Mouse (Mus musculus): ENCODE results near the gene Mapre3.

DNA sequence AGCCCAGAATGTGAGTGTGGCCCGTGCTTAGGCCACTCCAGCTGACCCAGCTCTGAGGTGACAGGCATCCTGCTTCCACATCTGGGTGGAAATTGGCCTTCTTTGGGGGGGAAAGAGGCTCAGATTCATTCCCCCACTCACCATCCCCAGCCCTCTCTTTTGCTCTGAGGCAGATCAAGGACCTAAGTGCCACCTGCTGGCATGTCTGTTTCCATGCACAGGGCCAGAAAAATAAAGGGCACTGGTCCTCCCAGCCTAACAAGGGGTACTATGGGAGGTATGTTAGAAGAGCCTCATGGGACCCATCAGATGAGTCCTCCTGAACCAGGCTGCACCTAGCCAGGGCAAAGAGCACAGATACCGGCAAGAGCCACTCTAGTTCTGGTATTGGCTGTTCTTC is 41.7 kb downstream of the Mapre3 start:
- TF ChIP-seq CTCF (IDR thresholded peaks at IDR 0.05; ENCODE audit: low read depth) = peak; percentile 57
- no peak for TF ChIP-seq EP300 (optimal IDR thresholded peaks at IDR 0.05)

Measured in stomach, postnatal 0 days (tissue).